Mouse (Mus musculus) brain, embryonic 14.5 days (tissue): ENCODE data around the gene Sox1.

ENCODE experiments used
- CTCF ChIP-seq: fragments of 200-500 bp; IDR thresholded peaks from 2 replicates; pipeline ENCODE4 v1.5.1; 2012; ENCODE audit warnings: inconsistent platforms, mild to moderate bottlenecking, moderate library complexity, borderline replicate concordance; ENCODE audit not compliant: insufficient read depth, insufficient read length; ENCODE audit errors: extremely low read depth
- POLR2A ChIP-seq: fragments of 200-500 bp; IDR thresholded peaks from 2 replicates; pipeline ENCODE4 v1.6.1; 2012; ENCODE audit warnings: mild to moderate bottlenecking, inconsistent platforms, borderline replicate concordance; ENCODE audit not compliant: poor library complexity, insufficient read depth, insufficient read length, severe bottlenecking; ENCODE audit errors: extremely low read depth

DNA sequence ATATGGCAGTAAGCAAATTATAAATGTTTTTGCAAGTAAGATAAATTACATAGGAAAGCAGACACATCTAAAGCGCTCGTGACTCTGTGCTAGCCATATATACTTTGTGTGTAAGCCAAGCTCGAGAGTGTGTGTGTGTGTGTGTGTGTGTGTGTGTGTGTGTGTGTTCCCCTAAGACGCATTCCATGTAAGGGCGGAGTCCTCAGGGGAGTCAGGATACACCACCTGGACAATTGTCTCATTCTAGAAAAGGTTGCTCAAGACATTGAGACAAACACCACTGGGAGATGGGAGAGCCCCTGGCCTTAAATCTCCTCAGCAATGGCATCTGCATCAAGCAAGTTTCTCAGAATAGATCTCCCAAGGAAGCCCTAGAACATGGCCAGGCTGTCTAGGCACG, 42.9 kb downstream of the Sox1 start:
- no peak for TF ChIP-seq CTCF
- TF ChIP-seq POLR2A: no peak
